Comparison of ENCODE assay signal across 9 mouse cellular contexts in the genomic region with DNA sequence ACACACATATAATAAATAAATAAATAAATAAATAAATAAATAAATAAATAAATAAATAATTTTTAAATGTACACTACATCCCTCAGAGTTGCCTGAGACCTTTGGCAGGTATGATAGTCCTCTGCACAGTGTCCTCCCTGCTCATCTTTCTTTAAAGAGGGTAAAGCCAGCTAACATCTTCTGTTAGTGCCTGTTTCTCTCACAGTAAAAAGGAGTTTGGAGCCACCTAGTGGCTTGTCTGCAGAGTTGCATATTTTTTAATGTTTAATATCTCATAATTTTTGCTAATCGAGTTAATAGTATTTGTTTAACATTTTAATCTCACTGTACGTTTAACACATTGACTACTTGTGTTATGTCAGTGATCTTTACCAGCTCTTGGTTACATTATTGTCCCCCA.
DNase-seq lines count a peak whose midpoint lies in the region; ATAC-seq lines count a peak whose summit lies in the region.
"Had no signal": no experiment of that assay in that cellular context is flagged by ENCODE, and none has a peak within 500 bp of the region (broad histone marks: within the 10 kb centered on the region; RNA-seq: fewer than 3 reads in every experiment).

No protein-coding gene starts in this region.

- ATAC-seq in lung, embryonic 16.5 days (ENCODE audit: low read depth): peak; percentile 28; the same call in 1 of the 2 replicates
- no peak for ATAC-seq in granulocyte monocyte progenitor cell, adult 5-6 weeks (replicated peaks; ENCODE audit: poor library complexity, severe bottlenecking)

- H3K9me3 ChIP-seq in lung, embryonic 16.5 days (ENCODE audit: control insufficient read depth, low read length): no peaks in the 10 kb centered on the region
- H3K9me3 ChIP-seq: embryonic facial prominence, embryonic 13.5 days had no signal

- WGBS in lung, embryonic 16.5 days: 6% methylated on average over 2 of the region's 2 CpGs

- H3K9ac ChIP-seq in lung, embryonic 16.5 days (ENCODE audit: low read length): no peak overlapping the region
- H3K9ac ChIP-seq: embryonic facial prominence, embryonic 13.5 days had no signal

- no peak overlapping the region for H3K4me2 ChIP-seq in lung, embryonic 16.5 days (ENCODE audit: low read depth, low read length)
- H3K4me2 ChIP-seq: embryonic facial prominence, embryonic 13.5 days had no signal

- no peaks in the 10 kb centered on the region for H3K27me3 ChIP-seq in lung, embryonic 16.5 days (ENCODE audit: control insufficient read depth, insufficient read depth, low read depth, low read length)
- H3K27me3 ChIP-seq: embryonic facial prominence, embryonic 13.5 days had no signal

- no peaks in the 10 kb centered on the region for H3K36me3 ChIP-seq in lung, embryonic 16.5 days (ENCODE audit: control insufficient read depth, insufficient read depth, low read length)
- H3K36me3 ChIP-seq: embryonic facial prominence, embryonic 13.5 days had no signal

- H3K27ac ChIP-seq in lung, embryonic 16.5 days (ENCODE audit: low read length): no peak overlapping the region
- H3K27ac ChIP-seq: embryonic facial prominence, embryonic 13.5 days had no signal

- no peak overlapping the region for H3K4me3 ChIP-seq in lung, embryonic 16.5 days (ENCODE audit: low read length)
- H3K4me3 ChIP-seq: embryonic facial prominence, embryonic 13.5 days had no signal

- DNase-seq in lung, postnatal 36 days: no peak
- peak; percentile 7 for DNase-seq in c-Kit-positive CD71-negative TER-119-negative erythroid progenitor cells, embryonic 14.5 days (ENCODE audit: low read depth)
- peak; percentile 1 for DNase-seq in hindlimb bud, embryonic 11.5 days (ENCODE audit: extremely low spot score, low read depth, low spot score)
- DNase-seq in retina, postnatal 7 days (ENCODE audit: low read depth, low spot score): peak; percentile 16
- no peak for DNase-seq in natural killer cell, adult 2 months (ENCODE audit: low spot score in 2 of 2)
- DNase-seq: lung, postnatal 14 days had no signal

- no peaks in the 10 kb centered on the region for H3K4me1 ChIP-seq in lung, embryonic 16.5 days (replicated peaks; ENCODE audit: control insufficient read depth, insufficient read depth, low read length)
- H3K4me1 ChIP-seq: embryonic facial prominence, embryonic 13.5 days had no signal

Comparison
In these comparisons a context has a peak if more than half of its experiments do, and no peak if none do; other contexts are left out.
1. DNase-seq: peak in c-Kit-positive CD71-negative TER-119-negative erythroid progenitor cells, embryonic 14.5 days (single experiment), hindlimb bud, embryonic 11.5 days (single experiment) and retina, postnatal 7 days (single experiment); none in lung, postnatal 36 days (single experiment) and natural killer cell, adult 2 months (0 of 2).